In genomic region chr2:31127899-31128298, GRCm38 (mm10) we compare ENCODE assay signal across 10 mouse cellular contexts. TPM values are rescaled to one million over a fixed set of nuclear protein-coding genes. Genes with fewer than 3 reads are reported as not detected.
DNase-seq lines count a peak whose midpoint lies in the region; ATAC-seq and TF ChIP-seq lines count a peak whose summit lies in the region.
"Had no signal": no experiment of that assay in that cellular context is flagged by ENCODE, and none has a peak within 500 bp of the region (broad histone marks: within the 10 kb centered on the region; RNA-seq: fewer than 3 reads in every experiment).

No protein-coding gene starts in this region.

- 48% methylated on average over 3 of the region's 4 CpGs for WGBS in macrophage (ENCODE audit: missing documents)
- WGBS in intestine, postnatal 0 days, result 62% methylated on average over 4 of the region's 4 CpGs

- H3K36me3 ChIP-seq in MEL (ENCODE audit: control insufficient read depth in 1 of 2, insufficient read depth in 2 of 2, low read length in 2 of 2) (peaks cover 0 to 21% of the 10 kb centered on the region in 2 experiments; a peak in 2 of 4 replicates), macrophage (ENCODE audit: inconsistent target) (no peaks in the 10 kb centered on the region)
- no peaks in the 10 kb centered on the region for H3K36me3 ChIP-seq in intestine, postnatal 0 days (ENCODE audit: control insufficient read depth, insufficient read depth)
- H3K36me3 ChIP-seq: stomach, embryonic 15.5 days had no signal

- H3K9ac ChIP-seq in MEL (ENCODE audit: control insufficient read depth, low read depth, low read length, poor library complexity, severe bottlenecking), result no peak overlapping the region
- H3K9ac ChIP-seq in intestine, postnatal 0 days (ENCODE audit: low read depth, low read length), result no peak overlapping the region
- H3K9ac ChIP-seq: stomach, embryonic 15.5 days had no signal

- no peak for TF ChIP-seq CTCF in MEL (IDR thresholded peaks at IDR 0.05 in 2 of 3, conservative IDR thresholded peaks at IDR 0.05 in 1 of 3; ENCODE audit: control insufficient read depth in 1 of 3, insufficient read depth in 1 of 3, low read depth in 2 of 3, low read length in 3 of 3, poor library complexity in 1 of 3, severe bottlenecking in 1 of 3)
- no peak for TF ChIP-seq CTCF in intestine, postnatal 0 days (IDR thresholded peaks at IDR 0.05; ENCODE audit: low read depth)

- no peak for TF ChIP-seq EP300 in MEL (IDR thresholded peaks at IDR 0.05; ENCODE audit: low read depth in 1 of 2, low read length in 2 of 2)

- H3K27ac ChIP-seq in MEL (ENCODE audit: control insufficient read depth, low read depth, low read length), result peak overlapping the region; percentile 1; the same call in 1 of the 2 replicates
- H3K27ac ChIP-seq in macrophage, result peak overlapping the region; percentile 74
- H3K27ac ChIP-seq in intestine, postnatal 0 days (ENCODE audit: low read depth, low read length), result no peak overlapping the region

- H3K79me2 ChIP-seq in MEL (ENCODE audit: control insufficient read depth, insufficient read depth, low read length, poor library complexity), result no peaks in the 10 kb centered on the region; the same call in 1 of the 2 replicates
- peaks cover 98% of the 10 kb centered on the region for H3K79me2 ChIP-seq in macrophage (ENCODE audit: inconsistent target)

- no peaks in the 10 kb centered on the region for H3K9me3 ChIP-seq in MEL (replicated peaks; ENCODE audit: insufficient read depth, low read length)
- no peaks in the 10 kb centered on the region for H3K9me3 ChIP-seq in intestine, postnatal 0 days (ENCODE audit: control insufficient read depth)
- H3K9me3 ChIP-seq: stomach, embryonic 15.5 days had no signal

- peak; percentile 42 to 51 for DNase-seq in kidney, postnatal 36 days
- no peak for DNase-seq in kidney, adult 18-20 months
- peak; percentile 62 for DNase-seq in MEL (ENCODE audit: low read depth, low spot score)
- DNase-seq in gastrocnemius, postnatal 25 days, result peak; percentile 41
- no peak for DNase-seq in c-Kit-positive CD71-positive TER-119-positive erythroid progenitor cells, embryonic 14.5 days (ENCODE audit: low spot score)
- DNase-seq in frontal cortex, adult 2 months (ENCODE audit: extremely low spot score in 1 of 2, low spot score in 1 of 2), result no peak

- TF ChIP-seq RAD21 in MEL (IDR thresholded peaks at IDR 0.05; ENCODE audit: low read depth, low read length), result no peak

- no peak for ATAC-seq in intestine, postnatal 0 days

- TF ChIP-seq POLR2A in MEL (IDR thresholded peaks at IDR 0.05; ENCODE audit: control insufficient read depth in 1 of 2, insufficient read depth in 1 of 2, low read depth in 1 of 2, low read length in 2 of 2, poor library complexity in 1 of 2), result no peak

- H3K27me3 ChIP-seq in MEL (ENCODE audit: control insufficient read depth in 1 of 2, insufficient read depth in 2 of 2, low read length in 2 of 2), result no peaks in the 10 kb centered on the region
- H3K27me3 ChIP-seq in intestine, postnatal 0 days (replicated peaks; ENCODE audit: control insufficient read depth, insufficient read depth, low read length), result no peaks in the 10 kb centered on the region
- H3K27me3 ChIP-seq: stomach, embryonic 15.5 days had no signal

- H3K4me2 ChIP-seq in intestine, postnatal 0 days (replicated peaks; ENCODE audit: low read depth), result no peak overlapping the region
- H3K4me2 ChIP-seq: midbrain, embryonic 11.5 days; stomach, embryonic 15.5 days had no signal

- peaks cover 16 to 40% of the 10 kb centered on the region in 2 experiments for H3K4me1 ChIP-seq in MEL (ENCODE audit: control insufficient read depth in 1 of 2, insufficient read depth in 2 of 2, low read length in 2 of 2)
- 0 out of 2 replicates have a peak, but pooled peaks cover 4% of the 10 kb centered on the region for H3K4me1 ChIP-seq in intestine, postnatal 0 days (replicated peaks; ENCODE audit: control insufficient read depth, insufficient read depth, low read length)

- H3K4me3 ChIP-seq in MEL (ENCODE audit: control insufficient read depth in 1 of 2, insufficient read depth in 1 of 2, low read depth in 2 of 2, low read length in 2 of 2) (no peak overlapping the region), macrophage (ENCODE audit: inconsistent target) (no peak overlapping the region)
- no peak overlapping the region for H3K4me3 ChIP-seq in intestine, postnatal 0 days (ENCODE audit: low read depth, low read length)
- H3K4me3 ChIP-seq: stomach, embryonic 15.5 days had no signal

TF ChIP-seq in MEL, 35 proteins besides CTCF, POLR2A, EP300 and RAD21:
- peak; percentile 85 for TF ChIP-seq GABPA (IDR thresholded peaks at IDR 0.05; ENCODE audit: low read depth, low read length)
- TF ChIP-seq MAFK (IDR thresholded peaks at IDR 0.05; ENCODE audit: borderline replicate concordance, low read depth, low read length), result peak; percentile 26; the same call in 1 of the 2 replicates
- no peak for TF ChIP-seq ZMIZ1 (IDR thresholded peaks at IDR 0.05; ENCODE audit: low read depth, low read length)
- no peak for TF ChIP-seq JUND (IDR thresholded peaks at IDR 0.05; ENCODE audit: low read depth, low read length)
TF ChIP-seq in MEL: peak in this region for 2.

RNA-seq across cellular contexts. Expression of gene Fnbp1, which starts 13.9 kb away (rescaled TPM):
- total RNA-seq in MEL (2012; rRNA removed), result 3.4 and 4.7 TPM in 2 replicates
- polyA plus RNA-seq in MEL (2012; ENCODE audit: insufficient read depth in 1 of 2, insufficient read length in 2 of 2, low read depth in 1 of 2, low replicate concordance in 2 of 2, missing spikeins in 1 of 2) (10 to 100 TPM in 1 of 2 experiments, not detected in 1; 17.5 TPM), macrophage (2018) (77.2 to 118 TPM (median 110 TPM) in 3 replicates)
- total RNA-seq in gastrocnemius, postnatal 25 days (2021), result 10 to 100 TPM; 10.1 to 10.9 TPM
- total RNA-seq in macrophage (2018; cell fraction: chromatin; rRNA removed), result 100 to 1,000 TPM; 230 to 652 (median 349) TPM
- total RNA-seq in macrophage (2018; cell fraction: cytosol; rRNA removed), result 10 to 100 TPM; 45.7 to 98.1 (median 65.6) TPM
- 100 to 1,000 TPM; 117 to 400 (median 216) TPM for total RNA-seq in macrophage (2018; cell fraction: nucleus; rRNA removed)
- 95.9 and 101 TPM in 2 replicates for polyA plus RNA-seq in frontal cortex, adult 2 months (2012; rRNA removed)
- polyA plus RNA-seq in intestine, postnatal 0 days (2015; fragmentation: Nextera tagmentation; extraction: Ambion mirVana), result 10.4 and 11.8 TPM in 2 replicates

RNA-seq across cellular contexts. Expression of gene Gpr107, which starts 24.2 kb away (rescaled TPM):
- 18.3 and 20.0 TPM in 2 replicates for total RNA-seq in MEL (2012; rRNA removed)
- 10 to 100 TPM in 1 of 2 experiments, not detected in 1; 16.4 TPM for polyA plus RNA-seq in MEL (2012; ENCODE audit: insufficient read depth in 1 of 2, insufficient read length in 2 of 2, low read depth in 1 of 2, low replicate concordance in 2 of 2, missing spikeins in 1 of 2)
- 10 to 100 TPM; 24.1 to 24.8 TPM for total RNA-seq in gastrocnemius, postnatal 25 days (2021)
- total RNA-seq in macrophage (2018; cell fraction: chromatin; rRNA removed), result 100 to 1,000 TPM; 139 to 319 (median 251) TPM
- 10 to 100 TPM; 30.7 to 54.7 (median 44.4) TPM for total RNA-seq in macrophage (2018; cell fraction: cytosol; rRNA removed)
- 100 to 1,000 TPM in 15 of 26 experiments, 10 to 100 TPM in 11; 80.4 to 185 (median 108) TPM for total RNA-seq in macrophage (2018; cell fraction: nucleus; rRNA removed)
- 44.0 to 60.9 TPM (median 45.0 TPM) in 3 replicates for polyA plus RNA-seq in macrophage (2018)
- polyA plus RNA-seq in frontal cortex, adult 2 months (2012; rRNA removed), result 28.0 and 30.4 TPM in 2 replicates
- 46.8 and 48.3 TPM in 2 replicates for polyA plus RNA-seq in intestine, postnatal 0 days (2015; fragmentation: Nextera tagmentation; extraction: Ambion mirVana)

Comparison
In these comparisons a context has a peak if more than half of its experiments do, and no peak if none do; other contexts are left out.
1. DNase-seq: peak in kidney, postnatal 36 days (2 of 2), MEL (single experiment) and gastrocnemius, postnatal 25 days (single experiment); none in kidney, adult 18-20 months (single experiment), c-Kit-positive CD71-positive TER-119-positive erythroid progenitor cells, embryonic 14.5 days (single experiment) and frontal cortex, adult 2 months (0 of 2).